14 mouse cellular contexts compared by ENCODE assay signal in the genomic region with DNA sequence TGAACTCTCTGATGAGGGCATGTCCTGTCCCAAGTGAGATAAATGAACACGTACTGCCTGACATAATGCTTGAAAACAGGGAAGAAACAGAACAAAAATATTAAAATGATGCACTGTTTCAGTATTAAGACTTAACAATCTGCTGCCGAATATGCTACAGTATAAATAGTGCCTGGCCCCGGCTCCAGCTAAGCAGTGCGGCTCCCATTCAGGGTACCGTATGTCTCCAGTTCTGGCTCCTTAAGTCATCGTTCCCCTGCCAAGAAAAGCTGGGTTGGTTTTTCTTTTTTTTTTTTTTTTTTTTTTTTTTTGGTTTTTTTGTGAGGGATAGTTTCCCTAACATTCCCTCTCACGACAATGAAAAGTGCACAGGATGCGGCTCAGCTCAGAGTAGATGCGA.
DNase-seq lines count a peak whose midpoint lies in the region.
"Had no signal": no experiment of that assay in that cellular context is flagged by ENCODE, and none has a peak within 500 bp of the region (broad histone marks: within the 10 kb centered on the region; RNA-seq: fewer than 3 reads in every experiment).

No protein-coding gene starts in this region.

- DNase-seq in cerebellum, postnatal 10 days = peak; percentile 33 to 34
- no peak for DNase-seq in cerebellum, adult 9-10 months
- DNase-seq in layer of hippocampus, adult 11-12 months (ENCODE audit: low spot score) = peak; percentile 29
- DNase-seq in layer of hippocampus, postnatal 25 days (ENCODE audit: extremely low spot score in 1 of 2, low spot score in 1 of 2) = no peak
- DNase-seq in right cerebral cortex, postnatal 10 days (ENCODE audit: low spot score in 2 of 2) = peak; percentile 73 to 79
- DNase-seq in right cerebral cortex, postnatal 25 days = no peak
- DNase-seq in liver = no peak
- DNase-seq in thymus, postnatal 25 days = no peak
- DNase-seq: adrenal gland, postnatal 14 days; cerebellum, adult 2 months; heart, postnatal 10 days; kidney, adult 18-20 months; lung, adult 2 months; midbrain, embryonic 14.5 days had no signal

Comparison
In these comparisons a context has a peak if more than half of its experiments do, and no peak if none do; other contexts are left out.
1. DNase-seq: peak in cerebellum, postnatal 10 days (2 of 2), layer of hippocampus, adult 11-12 months (single experiment) and right cerebral cortex, postnatal 10 days (2 of 2); none in cerebellum, adult 9-10 months (single experiment), layer of hippocampus, postnatal 25 days (0 of 2), right cerebral cortex, postnatal 25 days (single experiment), liver (single experiment) and thymus, postnatal 25 days (single experiment).